Mouse (Mus musculus) forebrain, embryonic 14.5 days (tissue): Measurements from ENCODE around the gene Prss22. TPM values are rescaled to one million over a fixed set of nuclear protein-coding genes. Genes with fewer than 3 reads are reported as not detected.

Experiments
- ATAC-seq: fragments of 200-750 bp; cut with Nextera tagmentation; 2 replicates; pipeline ENCODE4 v1.8.0; 2017; ENCODE audit warnings: mild to moderate bottlenecking, moderate library complexity
- DNase-seq: peaks from one replicate; pipeline ENCODE4 v3.0.0-alpha.2; 2015; ENCODE audit warnings: low spot score
- H3K27ac ChIP-seq: fragments of 300-500 bp; sonication (generic); 2 replicates; pipeline ENCODE4 v1.5.1; 2014; ENCODE audit warnings: low read depth, mild to moderate bottlenecking, control low read depth, low read length, moderate library complexity
- H3K27me3 ChIP-seq: fragments of 300-500 bp; sonication (generic); replicated peaks from 2 replicates; pipeline ENCODE4 v1.6.1; 2014; ENCODE audit warnings: low read length, control low read depth, mixed read lengths; ENCODE audit not compliant: control insufficient read depth, insufficient read depth
- H3K36me3 ChIP-seq: fragments of 300-500 bp; sonication (generic); 2 replicates; pipeline ENCODE4 v1.6.1; 2014; ENCODE audit warnings: low read length, control low read depth; ENCODE audit not compliant: control insufficient read depth, insufficient read depth
- H3K4me1 ChIP-seq: fragments of 300-500 bp; sonication (generic); 2 replicates; pipeline ENCODE4 v1.6.1; 2014; ENCODE audit warnings: antibody characterized with exemption, low read length, control low read depth; ENCODE audit not compliant: control insufficient read depth, insufficient read depth
- H3K4me2 ChIP-seq: fragments of 300-500 bp; sonication (generic); 2 replicates; pipeline ENCODE4 v1.6.1; 2014; ENCODE audit warnings: mild to moderate bottlenecking, control low read depth, low read length
- H3K4me3 ChIP-seq: fragments of 300-500 bp; sonication (generic); 2 replicates; pipeline ENCODE4 v1.5.1; 2014; ENCODE audit warnings: low read depth, low read length, control low read depth
- H3K9ac ChIP-seq: fragments of 300-500 bp; sonication (generic); 2 replicates; pipeline ENCODE4 v1.6.1; 2014; ENCODE audit warnings: mild to moderate bottlenecking, low read length, control low read depth, moderate library complexity
- H3K9me3 ChIP-seq: fragments of 300-500 bp; sonication (generic); replicated peaks from 2 replicates; pipeline ENCODE4 v1.6.1; 2016; ENCODE audit warnings: low read length, control low read depth, mixed read lengths; ENCODE audit not compliant: control insufficient read depth
- WGBS: fragments of 180-500 bp; shearing (Covaris S2); extraction: QIAGEN DNeasy Blood & Tissue Kit; methylation state at CpG from one replicate; pipeline ENCODE4 v1.1.7; 2014; 5-methylcytosine and 5-hydroxymethylcytosine counted together
- polyA plus RNA-seq: library from polyadenylated mRNA; unstranded; fragments of >200 nt; fragmentation: Nextera tagmentation; extraction: Ambion mirVana; gene quantifications from 2 replicates; pipeline ENCODE4 v1.2.1, GENCODE M21; 2014

The Prss22 gene
- polyA plus RNA-seq = not detected in 2 replicates

- 64% methylated on average over 2 of the region's 2 CpGs for WGBS
- Histone ChIP-seq H3K9ac (no peak within 1 kb of the TSS), H3K4me3 (no peak within 1 kb of the TSS), H3K27me3 (no peaks in the 10 kb centered on the region), H3K36me3 (no peaks in the 10 kb centered on the region), H3K9me3 (no peaks in the 10 kb centered on the region), H3K4me2 (no peak within 1 kb of the TSS), H3K4me1 (no peaks in the 10 kb centered on the region), H3K27ac (no peak within 1 kb of the TSS)
- ATAC-seq (no peak), DNase-seq (no peak)
These were observed at the start of gene Prss22 for GRCm38 (mm10) chr17:23997901-23998300. Prss22 (minus strand) TSS chr17:23998100.

DNA sequence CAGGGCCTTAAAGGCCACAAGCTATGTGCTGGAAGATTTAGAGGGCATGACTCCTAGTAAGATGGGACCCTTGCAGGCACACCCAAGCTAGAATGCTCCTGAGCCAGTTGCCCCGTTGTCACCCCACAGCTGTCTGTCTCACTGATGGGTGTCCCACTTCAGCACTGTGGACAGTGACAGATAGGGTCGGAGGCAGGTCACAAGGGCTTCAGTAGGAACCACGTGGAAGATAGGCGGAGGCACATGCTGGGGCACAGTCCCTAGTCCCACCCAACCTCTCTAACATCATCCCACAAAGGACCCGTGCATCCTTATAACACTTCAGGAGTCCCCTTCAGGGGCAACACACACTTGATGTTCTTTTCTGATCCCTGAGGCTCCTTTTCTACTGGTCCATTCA lies 48.1 kb upstream of the Prss22 start:
- no peak overlapping the region for H3K4me3 ChIP-seq
- H3K4me1 ChIP-seq = no peaks in the 10 kb centered on the region
- H3K36me3 ChIP-seq = peaks cover 43% of the 10 kb centered on the region
- no peak overlapping the region for H3K4me2 ChIP-seq
- H3K27me3 ChIP-seq = no peaks in the 10 kb centered on the region
- H3K27ac ChIP-seq = no peak overlapping the region
- ATAC-seq (no peak), DNase-seq (no peak)
- no peaks in the 10 kb centered on the region for H3K9me3 ChIP-seq
- 56% methylated on average over 5 of the region's 5 CpGs for WGBS
- H3K9ac ChIP-seq = no peak overlapping the region

- Histone ChIP-seq H3K36me3 (peaks cover 39% of the 10 kb centered on the region), H3K27me3 (no peaks in the 10 kb centered on the region), H3K4me2 (no peak overlapping the region), H3K9me3 (no peaks in the 10 kb centered on the region), H3K9ac (no peak overlapping the region), H3K4me1 (no peaks in the 10 kb centered on the region), H3K27ac (no peak overlapping the region), H3K4me3 (no peak overlapping the region)
- 80% methylated on average over 10 of the region's 10 CpGs for WGBS
- ATAC-seq (no peak), DNase-seq (no peak)
These were observed 47.7 kb upstream of the Prss22 start for GRCm38 (mm10) chr17:24045608-24046007.

- Histone ChIP-seq H3K27ac (no peak overlapping the region), H3K4me3 (no peak overlapping the region), H3K36me3 (peaks cover 30% of the 10 kb centered on the region), H3K4me2 (no peak overlapping the region), H3K4me1 (no peaks in the 10 kb centered on the region), H3K9ac (no peak overlapping the region), H3K9me3 (no peaks in the 10 kb centered on the region), H3K27me3 (no peaks in the 10 kb centered on the region)
- WGBS = 65% methylated on average over 5 of the region's 5 CpGs
- ATAC-seq (no peak), DNase-seq (no peak)
These were observed 46.6 kb upstream of the Prss22 start for GRCm38 (mm10) chr17:24044482-24044881.

DNA sequence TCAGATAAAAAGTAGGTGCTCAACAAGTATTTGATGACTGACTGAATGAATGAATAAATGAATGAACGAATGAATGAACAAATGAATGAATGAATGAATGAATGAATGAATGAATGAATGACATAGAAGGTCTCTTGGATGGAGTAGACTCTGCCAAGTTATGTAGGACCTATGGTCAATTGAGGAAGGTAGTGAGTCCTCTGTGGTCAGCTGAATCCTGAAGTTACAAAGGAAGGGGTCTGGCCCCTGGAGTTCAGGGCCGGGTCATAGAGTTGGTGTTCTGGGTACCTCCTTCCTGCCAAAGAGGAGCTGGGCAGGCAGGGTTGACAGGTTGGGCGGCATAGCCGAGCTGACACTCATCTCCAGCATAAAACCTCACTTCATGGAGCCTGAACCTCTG lies 39.9 kb upstream of the Prss22 start, which contains the start of gene Prss27:
Gene Prss27, plus strand, starts transcription at position 301 of the 400 bp plus-strand sequence.
- Histone ChIP-seq H3K27ac (no peak within 1 kb of the TSS), H3K9me3 (no peaks in the 10 kb centered on the region), H3K36me3 (no peaks in the 10 kb centered on the region), H3K9ac (no peak within 1 kb of the TSS), H3K4me2 (no peak within 1 kb of the TSS), H3K27me3 (no peaks in the 10 kb centered on the region), H3K4me3 (no peak within 1 kb of the TSS), H3K4me1 (no peaks in the 10 kb centered on the region)
- WGBS = 68% methylated on average over 4 of the region's 4 CpGs
- DNase-seq (no peak), ATAC-seq (no peak)

- Histone ChIP-seq H3K9me3 (no peaks in the 10 kb centered on the region), H3K36me3 (no peaks in the 10 kb centered on the region), H3K4me1 (no peaks in the 10 kb centered on the region), H3K4me2 (no peak overlapping the region), H3K4me3 (no peak overlapping the region), H3K27me3 (no peaks in the 10 kb centered on the region), H3K27ac (no peak overlapping the region), H3K9ac (no peak overlapping the region)
- DNase-seq = no peak
- no peak for ATAC-seq
- WGBS = 88% methylated on average over 13 of the region's 13 CpGs
These were observed 39.5 kb upstream of the Prss22 start for GRCm38 (mm10) chr17:24037360-24037759.

- DNase-seq = no peak
- Histone ChIP-seq H3K36me3 (no peaks in the 10 kb centered on the region), H3K4me1 (no peaks in the 10 kb centered on the region), H3K9ac (no peak overlapping the region), H3K27me3 (no peaks in the 10 kb centered on the region), H3K9me3 (no peaks in the 10 kb centered on the region), H3K4me3 (no peak overlapping the region), H3K4me2 (no peak overlapping the region), H3K27ac (no peak overlapping the region)
- WGBS = 61% methylated on average over 6 of the region's 6 CpGs
- ATAC-seq = no peak
These were observed 39.1 kb upstream of the Prss22 start for GRCm38 (mm10) chr17:24036954-24037353.

DNA sequence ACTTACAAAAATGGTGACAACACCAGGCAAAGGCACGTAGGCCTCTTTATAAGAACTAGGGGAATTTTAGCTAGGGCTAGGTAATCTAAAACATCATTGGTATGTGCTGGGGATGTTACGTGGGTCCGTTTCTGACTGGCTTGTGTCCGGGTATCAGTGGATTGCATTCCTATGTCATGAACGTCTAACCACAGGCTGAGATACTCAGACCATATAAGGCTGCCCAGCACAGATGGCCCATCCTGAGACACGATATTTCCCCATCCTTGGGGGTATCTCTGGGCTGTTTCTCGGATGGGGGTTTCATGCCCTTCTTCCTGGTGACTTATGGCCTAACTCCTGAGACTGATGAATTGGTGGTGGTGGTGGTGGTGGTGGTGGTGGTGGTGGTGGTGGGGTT lies 37.2 kb upstream of the Prss22 start:
- WGBS = 90% methylated on average over 7 of the region's 7 CpGs

DNA sequence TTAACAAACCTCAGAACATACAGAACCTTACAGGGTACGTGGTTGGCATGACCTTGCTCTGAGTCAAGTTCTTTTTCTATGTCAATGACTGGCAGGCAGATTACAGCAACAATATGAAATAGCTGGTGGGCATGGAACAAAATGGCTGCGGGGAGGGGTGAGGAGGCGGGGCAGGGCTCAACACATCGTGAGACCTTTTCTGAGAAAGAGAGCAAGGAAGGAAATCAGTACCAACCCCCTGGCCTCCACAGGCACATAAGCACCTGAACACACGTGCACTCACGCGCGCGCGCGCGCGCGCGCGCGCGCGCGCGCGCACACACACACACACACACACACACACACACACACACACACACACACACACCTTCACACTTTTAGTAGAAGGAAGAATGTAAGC lies 32.7 kb upstream of the Prss22 start:
- 81% methylated on average over 12 of the region's 22 CpGs for WGBS
- Histone ChIP-seq H3K9me3 (no peaks in the 10 kb centered on the region), H3K9ac (no peak overlapping the region), H3K4me2 (no peak overlapping the region), H3K36me3 (no peaks in the 10 kb centered on the region), H3K4me1 (no peaks in the 10 kb centered on the region), H3K4me3 (no peak overlapping the region), H3K27me3 (no peaks in the 10 kb centered on the region), H3K27ac (no peak overlapping the region)
- DNase-seq = no peak
- no peak for ATAC-seq

More for the DNA sequence above, 37.2 kb upstream of the Prss22 start:
- H3K4me3 ChIP-seq = no peak overlapping the region
- no peak overlapping the region for H3K9ac ChIP-seq
- no peaks in the 10 kb centered on the region for H3K36me3 ChIP-seq
- ATAC-seq (no peak), DNase-seq (no peak)
- H3K4me1 ChIP-seq = no peaks in the 10 kb centered on the region
- H3K27ac ChIP-seq = no peak overlapping the region
- H3K9me3 ChIP-seq = no peaks in the 10 kb centered on the region
- no peaks in the 10 kb centered on the region for H3K27me3 ChIP-seq
- H3K4me2 ChIP-seq = no peak overlapping the region
